Comparison of ENCODE assay signal across 15 mouse cellular contexts in the genomic region with DNA sequence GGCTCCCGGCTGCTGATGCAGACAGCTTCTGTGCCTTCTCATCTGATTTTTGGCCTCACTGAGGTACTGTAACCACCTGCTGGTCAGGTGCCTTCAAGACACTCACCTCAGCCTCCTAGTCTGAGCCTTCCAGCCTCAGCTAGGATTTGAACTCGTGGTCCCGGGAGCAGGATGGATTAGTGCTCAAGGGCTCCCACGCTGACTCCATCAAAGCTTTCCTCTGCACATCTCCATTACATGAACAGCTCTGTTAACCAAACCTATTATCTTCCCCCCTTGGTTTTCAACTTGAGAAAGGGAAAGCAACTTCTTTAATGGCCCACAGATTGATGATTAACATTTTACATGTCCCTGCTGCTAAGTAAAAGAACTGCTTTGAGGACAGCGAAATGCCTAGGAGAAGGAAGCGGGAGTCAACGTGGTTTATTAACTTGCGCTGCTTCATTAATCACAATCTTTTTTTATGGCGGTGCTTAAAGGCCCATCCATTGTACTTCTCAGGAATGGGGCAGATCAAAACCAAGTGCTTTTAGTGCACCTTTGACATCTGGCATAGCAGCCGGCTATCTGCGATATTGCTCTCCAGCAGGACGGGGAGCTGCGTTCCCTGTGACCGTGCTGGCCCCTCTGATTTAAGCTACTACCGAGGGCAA.
DNase-seq lines count a peak whose midpoint lies in the region; ATAC-seq and TF ChIP-seq lines count a peak whose summit lies in the region.
"Had no signal": no experiment of that assay in that cellular context is flagged by ENCODE, and none has a peak within 500 bp of the region (broad histone marks: within the 10 kb centered on the region; RNA-seq: fewer than 3 reads in every experiment).

No protein-coding gene starts in this region.

- H3K27me3 ChIP-seq in hindbrain, embryonic 15.5 days, result no peaks in the 10 kb centered on the region
- no peaks in the 10 kb centered on the region for H3K27me3 ChIP-seq in hindbrain, embryonic 10.5 days (ENCODE audit: insufficient read depth, poor library complexity, severe bottlenecking)
- H3K27me3 ChIP-seq in limb, embryonic 10.5 days (ENCODE audit: low read depth, poor library complexity, severe bottlenecking), result no peaks in the 10 kb centered on the region
- no peaks in the 10 kb centered on the region for H3K27me3 ChIP-seq in neural tube, embryonic 15.5 days (replicated peaks)
- H3K27me3 ChIP-seq in stomach, postnatal 0 days (ENCODE audit: control insufficient read depth, insufficient read depth, low read length), result no peaks in the 10 kb centered on the region
- no peaks in the 10 kb centered on the region for H3K27me3 ChIP-seq in cerebellum, adult 2 months (ENCODE audit: control insufficient read depth, insufficient read depth, low read length)
- H3K27me3 ChIP-seq: embryonic facial prominence, embryonic 12.5 days had no signal

- peak; percentile 61 for ATAC-seq in hindbrain, embryonic 15.5 days (ENCODE audit: low FRiP score, low read depth)
- peak; percentile 72 for ATAC-seq in neural tube, embryonic 15.5 days (ENCODE audit: low FRiP score)
- ATAC-seq in stomach, postnatal 0 days (ENCODE audit: low FRiP score, low TSS enrichment), result no peak

- H3K9me3 ChIP-seq in hindbrain, embryonic 15.5 days, result no peaks in the 10 kb centered on the region
- no peaks in the 10 kb centered on the region for H3K9me3 ChIP-seq in hindbrain, embryonic 10.5 days
- H3K9me3 ChIP-seq in limb, embryonic 10.5 days (replicated peaks), result no peaks in the 10 kb centered on the region
- no peaks in the 10 kb centered on the region for H3K9me3 ChIP-seq in neural tube, embryonic 15.5 days (replicated peaks)
- no peaks in the 10 kb centered on the region for H3K9me3 ChIP-seq in stomach, postnatal 0 days (ENCODE audit: control insufficient read depth, low read length)
- H3K9me3 ChIP-seq: embryonic facial prominence, embryonic 12.5 days; heart, embryonic 10.5 days had no signal

- no peak overlapping the region for H3K4me2 ChIP-seq in hindbrain, embryonic 15.5 days
- peak overlapping the region; percentile 45 for H3K4me2 ChIP-seq in neural tube, embryonic 15.5 days
- no peak overlapping the region for H3K4me2 ChIP-seq in stomach, postnatal 0 days (replicated peaks; ENCODE audit: low read depth)
- H3K4me2 ChIP-seq: embryonic facial prominence, embryonic 12.5 days had no signal

- TF ChIP-seq POLR2A in cerebellum, adult 2 months (IDR thresholded peaks at IDR 0.05; ENCODE audit: borderline replicate concordance, insufficient read depth, low read length), result no peak

- DNase-seq in hindbrain, embryonic 10.5 days (ENCODE audit: low spot score), result no peak
- DNase-seq in layer of hippocampus, adult 2 months (ENCODE audit: low spot score in 2 of 2), result no peak
- no peak for DNase-seq in layer of hippocampus, postnatal 10 days (ENCODE audit: low spot score in 2 of 2)
- DNase-seq in limb, embryonic 10.5 days (ENCODE audit: low spot score), result peak; percentile 39
- DNase-seq in stomach, postnatal 0 days (ENCODE audit: low spot score), result no peak
- no peak for DNase-seq in cerebellum, adult 2 months
- DNase-seq: adrenal gland, postnatal 10 days; cerebellum, adult 9-10 months; gastrocnemius, adult 2 months; lung, postnatal 36 days; midbrain, embryonic 14.5 days had no signal

- no peak for TF ChIP-seq EP300 in stomach, postnatal 0 days (optimal IDR thresholded peaks at IDR 0.05)

- no peak overlapping the region for H3K9ac ChIP-seq in hindbrain, embryonic 15.5 days
- H3K9ac ChIP-seq in neural tube, embryonic 15.5 days (replicated peaks), result no peak overlapping the region
- H3K9ac ChIP-seq in stomach, postnatal 0 days (ENCODE audit: low read length), result no peak overlapping the region
- H3K9ac ChIP-seq: embryonic facial prominence, embryonic 12.5 days had no signal

- H3K4me1 ChIP-seq in hindbrain, embryonic 15.5 days (replicated peaks), result 0 out of 2 replicates have a peak, but pooled peaks cover 3% of the 10 kb centered on the region
- peaks cover 3% of the 10 kb centered on the region; the same call in 1 of the 2 replicates for H3K4me1 ChIP-seq in hindbrain, embryonic 10.5 days (replicated peaks)
- peaks cover 12% of the 10 kb centered on the region for H3K4me1 ChIP-seq in limb, embryonic 10.5 days
- peaks cover 12% of the 10 kb centered on the region for H3K4me1 ChIP-seq in neural tube, embryonic 15.5 days
- no peaks in the 10 kb centered on the region for H3K4me1 ChIP-seq in stomach, postnatal 0 days (replicated peaks; ENCODE audit: control insufficient read depth, insufficient read depth)
- H3K4me1 ChIP-seq in cerebellum, adult 2 months (ENCODE audit: control insufficient read depth, insufficient read depth, low read length), result no peaks in the 10 kb centered on the region
- H3K4me1 ChIP-seq: embryonic facial prominence, embryonic 12.5 days; heart, embryonic 10.5 days had no signal

- no peak overlapping the region for H3K27ac ChIP-seq in hindbrain, embryonic 15.5 days (replicated peaks)
- no peak overlapping the region for H3K27ac ChIP-seq in hindbrain, embryonic 10.5 days
- peak overlapping the region; percentile 77 for H3K27ac ChIP-seq in layer of hippocampus, adult 2 months
- H3K27ac ChIP-seq in limb, embryonic 10.5 days, result no peak overlapping the region
- peak overlapping the region; percentile 43; the same call in 1 of the 2 replicates for H3K27ac ChIP-seq in neural tube, embryonic 15.5 days (replicated peaks)
- H3K27ac ChIP-seq in stomach, postnatal 0 days (replicated peaks), result no peak overlapping the region
- no peak overlapping the region for H3K27ac ChIP-seq in cerebellum, adult 2 months (ENCODE audit: insufficient read depth, low read length)
- H3K27ac ChIP-seq: embryonic facial prominence, embryonic 12.5 days; gastrocnemius, adult 2 months; heart, embryonic 10.5 days had no signal

- H3K36me3 ChIP-seq in hindbrain, embryonic 15.5 days, result no peaks in the 10 kb centered on the region
- no peaks in the 10 kb centered on the region for H3K36me3 ChIP-seq in hindbrain, embryonic 10.5 days
- H3K36me3 ChIP-seq in limb, embryonic 10.5 days, result no peaks in the 10 kb centered on the region
- no peaks in the 10 kb centered on the region for H3K36me3 ChIP-seq in neural tube, embryonic 15.5 days
- no peaks in the 10 kb centered on the region for H3K36me3 ChIP-seq in stomach, postnatal 0 days (ENCODE audit: control insufficient read depth, insufficient read depth, low read length)
- H3K36me3 ChIP-seq: embryonic facial prominence, embryonic 12.5 days; heart, embryonic 10.5 days had no signal

- no peak for TF ChIP-seq CTCF in layer of hippocampus, adult 2 months (conservative IDR thresholded peaks at IDR 0.05)
- TF ChIP-seq CTCF in stomach, postnatal 0 days (IDR thresholded peaks at IDR 0.05; ENCODE audit: low read depth), result no peak
- TF ChIP-seq CTCF in cerebellum, adult 2 months (IDR thresholded peaks at IDR 0.05; ENCODE audit: borderline replicate concordance, insufficient read depth, low read depth, low read length), result no peak

- H3K4me3 ChIP-seq in hindbrain, embryonic 15.5 days, result no peak overlapping the region
- no peak overlapping the region for H3K4me3 ChIP-seq in hindbrain, embryonic 10.5 days
- H3K4me3 ChIP-seq in layer of hippocampus, adult 2 months, result no peak overlapping the region
- H3K4me3 ChIP-seq in limb, embryonic 10.5 days, result no peak overlapping the region; the same call in 1 of the 2 replicates
- H3K4me3 ChIP-seq in neural tube, embryonic 15.5 days (replicated peaks), result 0 out of 2 replicates have a peak overlapping the region, but pooled peaks have one; percentile 5
- H3K4me3 ChIP-seq in stomach, postnatal 0 days (ENCODE audit: low read depth, low read length), result no peak overlapping the region
- H3K4me3 ChIP-seq in cerebellum, adult 2 months (replicated peaks; ENCODE audit: insufficient read depth, low read depth, low read length), result no peak overlapping the region
- H3K4me3 ChIP-seq: embryonic facial prominence, embryonic 12.5 days; gastrocnemius, adult 2 months; heart, embryonic 10.5 days had no signal

- WGBS in hindbrain, embryonic 15.5 days, result 46% methylated on average over 15 of the region's 15 CpGs
- 80% methylated on average over 15 of the region's 15 CpGs for WGBS in hindbrain, embryonic 10.5 days
- 38% methylated on average over 15 of the region's 15 CpGs for WGBS in limb, embryonic 10.5 days
- WGBS in neural tube, embryonic 15.5 days, result 17% methylated on average over 15 of the region's 15 CpGs
- WGBS in stomach, postnatal 0 days, result 49% methylated on average over 15 of the region's 15 CpGs
- WGBS in cerebellum, adult 2 months, result 78% methylated on average over 15 of the region's 15 CpGs

Comparison
In these comparisons a context has a peak if more than half of its experiments do, and no peak if none do; other contexts are left out.
1. H3K27ac ChIP-seq: peak in layer of hippocampus, adult 2 months (single experiment) and neural tube, embryonic 15.5 days (single experiment); none in hindbrain, embryonic 15.5 days (single experiment), hindbrain, embryonic 10.5 days (single experiment), limb, embryonic 10.5 days (single experiment), stomach, postnatal 0 days (single experiment) and cerebellum, adult 2 months (single experiment).